Mouse (Mus musculus) cortical plate, adult 2 months (tissue): ENCODE measurements around the gene Acvr1.

Experiments used
- CTCF ChIP-seq: fragments of 200-500 bp; IDR thresholded peaks from 2 replicates; pipeline ENCODE4 v1.5.1; 2011; ENCODE audit warnings: mild to moderate bottlenecking, control low read depth, low read length; ENCODE audit not compliant: insufficient read depth; ENCODE audit errors: extremely low read depth
- POLR2A ChIP-seq: fragments of 200-500 bp; IDR thresholded peaks from 2 replicates; pipeline ENCODE4 v1.6.1; 2011; ENCODE audit warnings: mild to moderate bottlenecking, low read length, control low read depth; ENCODE audit not compliant: insufficient read depth; ENCODE audit errors: extremely low read depth

DNA sequence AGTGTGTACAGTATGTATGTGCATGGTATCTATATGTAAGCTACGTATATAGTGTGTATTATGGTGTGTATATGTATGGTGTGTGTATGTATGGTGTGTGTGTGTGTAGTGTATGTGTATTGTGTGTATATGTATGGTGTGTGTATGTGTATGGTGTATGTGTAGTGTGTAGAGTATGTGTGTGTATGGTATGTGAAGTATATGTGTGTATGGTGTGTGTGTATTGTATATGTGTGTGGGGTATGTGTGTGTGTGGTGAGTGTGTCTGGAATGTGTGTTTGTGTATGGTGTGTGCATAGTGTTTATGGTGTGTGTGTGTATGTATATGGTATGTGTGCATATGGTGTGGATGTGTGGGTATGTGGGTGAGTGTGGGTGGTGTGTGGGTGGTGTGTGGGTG lies 23.1 kb upstream of the Acvr1 start:
- TF ChIP-seq CTCF, result no peak
- TF ChIP-seq POLR2A, result no peak
